Mouse (Mus musculus): ENCODE data around the gene Spag6l.
"Not testable (repeated sequence)": the region's sequence is repeated elsewhere in the genome, so short reads cannot be mapped to it uniquely, and the experiment has no call there.

The Spag6l gene

GRCm38 (mm10) chr16:16828757-16829615 is at the start of gene Spag6l:
TSS of gene Spag6l (minus strand) at chr16:16829456.
- DNase-seq, result peak; percentile 1 to 4

GRCm38 (mm10) chr16:16879025-16879424 is 49.8 kb upstream of the Spag6l start:
- no peak for DNase-seq

GRCm38 (mm10) chr16:16870617-16871331 is 41.5 kb upstream of the Spag6l start, which contains the start of the genes Top3b and Vpreb1:
TSS of gene Top3b (plus strand) at chr16:16870736.
TSS of gene Vpreb1 (minus strand) at chr16:16870843.
- peak; percentile 86 to 89 for DNase-seq

- DNase-seq, result no peak
Observed at GRCm38 (mm10) chr16:16870241-16870616, 41.0 kb upstream of the Spag6l start.

GRCm38 (mm10) chr16:16865696-16866561 is 36.7 kb upstream of the Spag6l start:
- no peak for DNase-seq

GRCm38 (mm10) chr16:16865217-16865616 is 36.0 kb upstream of the Spag6l start:
- DNase-seq, result no peak

GRCm38 (mm10) chr16:16863978-16864377 is 34.7 kb upstream of the Spag6l start, which contains the start of gene Igll1:
TSS of gene Igll1 (minus strand) at chr16:16863985.
- no peak for DNase-seq

- no peak for DNase-seq
Observed at GRCm38 (mm10) chr16:16862288-16862687, 33.0 kb upstream of the Spag6l start.

- no peak for DNase-seq
Observed at GRCm38 (mm10) chr16:16856731-16857476, 27.6 kb upstream of the Spag6l start.

GRCm38 (mm10) chr16:16856054-16856453 is 26.8 kb upstream of the Spag6l start:
- DNase-seq, result not testable (repeated sequence)

GRCm38 (mm10) chr16:16855541-16855940 is 26.3 kb upstream of the Spag6l start:
- no peak for DNase-seq

- DNase-seq, result peak; percentile 6 to 15
Observed at GRCm38 (mm10) chr16:16854836-16855235, 25.6 kb upstream of the Spag6l start.

GRCm38 (mm10) chr16:16852411-16852810 is 23.2 kb upstream of the Spag6l start:
- DNase-seq, result no peak

- no peak for DNase-seq
Observed at GRCm38 (mm10) chr16:16849196-16849595, 19.9 kb upstream of the Spag6l start.

GRCm38 (mm10) chr16:16829671-16830070 is 415 bp upstream of the Spag6l start:
- no peak for DNase-seq

- DNase-seq, result no peak
Observed at GRCm38 (mm10) chr16:16826223-16826622, 3.0 kb downstream of the Spag6l start.

GRCm38 (mm10) chr16:16825476-16825875 is 3.8 kb downstream of the Spag6l start:
- DNase-seq, result no peak

GRCm38 (mm10) chr16:16806325-16806724 is 22.9 kb downstream of the Spag6l start:
- DNase-seq, result no peak

Measured in cerebellum, postnatal 36 days (tissue).